Mouse (Mus musculus) CH12.LX (cell line): ENCODE measurements at regions not wholly inside any gene's neighbourhood (a gene's known extent, or its start where the extent isn't known, plus 50 kb on each side); places are given as distances from the start of the nearest gene placed in this dataset.

Source experiments
- DNase-seq: peaks from one replicate; pipeline ENCODE4 v3.0.0-alpha.2; 2013; ENCODE audit errors: extremely low read depth
- H3K27ac ChIP-seq: 2 replicates; pipeline ENCODE4 v1.5.1; 2012; ENCODE audit warnings: low read depth, mild to moderate bottlenecking, control low read depth, moderate library complexity; ENCODE audit not compliant: insufficient read depth
- H3K27me3 ChIP-seq: replicated peaks from 2 replicates; pipeline ENCODE3; 2012; ENCODE audit warnings: inconsistent platforms
- H3K36me3 ChIP-seq, 2 experiments: replicated peaks in 1 of 2; 2 replicates each; pipeline versions ENCODE3 to v1.6.1; 2012; ENCODE audit warnings: inconsistent platforms in 1 of 2, low read length in 1 of 2, mild to moderate bottlenecking in 1 of 2, mixed read lengths in 1 of 2, moderate library complexity in 1 of 2; ENCODE audit not compliant: control insufficient read depth in 1 of 2, insufficient read depth in 1 of 2
- H3K4me1 ChIP-seq, 2 experiments: 2 replicates each; pipeline ENCODE4 v1.6.1; 2012; ENCODE audit warnings: inconsistent platforms in 1 of 2, moderate library complexity in 1 of 2; ENCODE audit not compliant: insufficient read depth in 2 of 2, control insufficient read depth in 1 of 2
- H3K4me2 ChIP-seq: 2 replicates; pipeline ENCODE4 v1.6.1; 2012; ENCODE audit warnings: low read depth, mild to moderate bottlenecking, control low read depth; ENCODE audit not compliant: poor library complexity, insufficient read depth, severe bottlenecking
- H3K4me3 ChIP-seq, 3 experiments: fragments of 150-350 bp in 1 of 3; sonication (generic) in 1 of 3; replicated peaks in 1 of 3; 2 replicates each; pipeline versions ENCODE3 to v1.5.1; 2011 to 2012; ENCODE audit warnings: low read depth in 2 of 3, low read length in 2 of 3, mild to moderate bottlenecking in 2 of 3, moderate library complexity in 2 of 3, control low read depth in 1 of 3, improper control_type of control experiment in 1 of 3, inconsistent platforms in 1 of 3, mixed read lengths in 1 of 3; ENCODE audit not compliant: poor library complexity in 1 of 3
- H3K79me2 ChIP-seq: replicated peaks from 2 replicates; pipeline ENCODE4 v1.6.1; 2012; ENCODE audit warnings: mild to moderate bottlenecking, moderate library complexity; ENCODE audit not compliant: control insufficient read depth, poor library complexity, insufficient read depth, severe bottlenecking; ENCODE audit errors: extremely low read depth
- H3K9ac ChIP-seq: 2 replicates; pipeline ENCODE4 v1.6.1; 2012; ENCODE audit warnings: low read depth, mild to moderate bottlenecking, control low read depth, moderate library complexity; ENCODE audit not compliant: insufficient read depth
- H3K9me3 ChIP-seq: replicated peaks from 2 replicates; pipeline ENCODE3; 2012; ENCODE audit warnings: low read length, inconsistent platforms, mixed read lengths
- CHD2 ChIP-seq: IDR thresholded peaks from 2 replicates; pipeline ENCODE4 v1.6.1; 2011; ENCODE audit warnings: low read length, improper control_type of control experiment
- CTCF ChIP-seq, 2 experiments: IDR thresholded peaks in 1 of 2; conservative IDR thresholded peaks in 1 of 2; 2 replicates each; pipeline ENCODE4 v1.5.1; 2011 to 2012; ENCODE audit warnings: low read depth in 2 of 2, low read length in 2 of 2, improper control_type of control experiment in 1 of 2, inconsistent platforms in 1 of 2, mild to moderate bottlenecking in 1 of 2, moderate library complexity in 1 of 2
- E2F4 ChIP-seq: IDR thresholded peaks from 2 replicates; pipeline ENCODE4 v1.6.1; 2011; ENCODE audit warnings: low read depth, low read length, improper control_type of control experiment; ENCODE audit not compliant: insufficient replicate concordance
- ELF1 ChIP-seq: IDR thresholded peaks from 2 replicates; pipeline ENCODE4 v1.6.1; 2014; ENCODE audit warnings: low read depth, mild to moderate bottlenecking, inconsistent platforms, low read length, improper control_type of control experiment
- EP300 ChIP-seq: IDR thresholded peaks from 2 replicates; pipeline ENCODE4 v1.6.1; 2011; ENCODE audit warnings: low read length, improper control_type of control experiment
- HCFC1 ChIP-seq: IDR thresholded peaks from 2 replicates; pipeline ENCODE4 v1.6.1; 2012; ENCODE audit warnings: low read depth, mild to moderate bottlenecking, inconsistent platforms, low read length, improper control_type of control experiment
- IRF4 ChIP-seq: IDR thresholded peaks from 2 replicates; pipeline ENCODE4 v1.6.1; 2014; ENCODE audit warnings: low read depth, mild to moderate bottlenecking, inconsistent platforms, low read length, improper control_type of control experiment
- JUN ChIP-seq: IDR thresholded peaks from 2 replicates; pipeline ENCODE4 v1.6.1; 2011; ENCODE audit warnings: low read depth, mild to moderate bottlenecking, low read length, improper control_type of control experiment, moderate library complexity; ENCODE audit not compliant: insufficient read depth
- JUND ChIP-seq: conservative IDR thresholded peaks from 2 replicates; pipeline ENCODE4 v1.6.1; 2011; ENCODE audit warnings: low read depth, low read length, improper control_type of control experiment
- MAFK ChIP-seq: IDR thresholded peaks from 2 replicates; pipeline ENCODE4 v1.6.1; 2011; ENCODE audit warnings: low read length, improper control_type of control experiment; ENCODE audit not compliant: insufficient replicate concordance
- MAZ ChIP-seq: IDR thresholded peaks from 2 replicates; pipeline ENCODE4 v1.6.1; 2012; ENCODE audit warnings: low read depth, mild to moderate bottlenecking, inconsistent platforms, low read length, improper control_type of control experiment, moderate library complexity
- MEF2A ChIP-seq: IDR thresholded peaks from 2 replicates; pipeline ENCODE4 v1.6.1; 2014; ENCODE audit warnings: low read depth, mild to moderate bottlenecking, inconsistent platforms, low read length, improper control_type of control experiment, borderline replicate concordance
- MYC ChIP-seq: IDR thresholded peaks from 2 replicates; pipeline ENCODE4 v1.6.1; 2011; ENCODE audit warnings: low read depth, mild to moderate bottlenecking, improper control_type of control experiment, low read length
- NELFE ChIP-seq: IDR thresholded peaks from 2 replicates; pipeline ENCODE4 v1.6.1; 2011; ENCODE audit warnings: low read depth, low read length, improper control_type of control experiment
- NRF1 ChIP-seq: IDR thresholded peaks from 2 replicates; pipeline ENCODE4 v1.6.1; 2014; ENCODE audit warnings: low read depth, mild to moderate bottlenecking, inconsistent platforms, low read length, improper control_type of control experiment, moderate library complexity
- PAX5 ChIP-seq: IDR thresholded peaks from 2 replicates; pipeline ENCODE4 v1.6.1; 2012; ENCODE audit warnings: low read length, inconsistent platforms, mixed read lengths
- POLR2A ChIP-seq: IDR thresholded peaks from 2 replicates; pipeline ENCODE4 v1.6.1; 2011; ENCODE audit warnings: low read depth, mild to moderate bottlenecking, improper control_type of control experiment, low read length
- RCOR1 ChIP-seq: conservative IDR thresholded peaks from 2 replicates; pipeline ENCODE4 v1.6.1; 2012; ENCODE audit warnings: low read depth, mild to moderate bottlenecking, inconsistent platforms, low read length, improper control_type of control experiment
- TBP ChIP-seq: conservative IDR thresholded peaks from 2 replicates; pipeline ENCODE4 v1.6.1; 2011; ENCODE audit warnings: low read depth, low read length, improper control_type of control experiment
- TCF12 ChIP-seq: IDR thresholded peaks from 2 replicates; pipeline ENCODE4 v1.6.1; 2014; ENCODE audit warnings: low read depth, mild to moderate bottlenecking, inconsistent platforms, low read length, improper control_type of control experiment
- UBTF ChIP-seq: IDR thresholded peaks from 2 replicates; pipeline ENCODE4 v1.6.1; 2012; ENCODE audit warnings: low read depth, mild to moderate bottlenecking, inconsistent platforms, low read length, improper control_type of control experiment, moderate library complexity
- USF2 ChIP-seq: conservative IDR thresholded peaks from 2 replicates; pipeline ENCODE4 v1.6.1; 2011; ENCODE audit warnings: low read depth, low read length, improper control_type of control experiment
- ZC3H11A ChIP-seq: IDR thresholded peaks from 2 replicates; pipeline ENCODE4 v1.6.1; 2012; ENCODE audit warnings: low read depth, mild to moderate bottlenecking, inconsistent platforms, low read length, improper control_type of control experiment
- ZNF384 ChIP-seq: IDR thresholded peaks from 2 replicates; pipeline ENCODE4 v1.6.1; 2012; ENCODE audit warnings: low read depth, low read length, improper control_type of control experiment, inconsistent platforms
- dilution Hi-C: fragments of 300-500 bp; cut with MboI; formaldehyde crosslinking; loops from 2 replicates; pipeline ENCODE4 v1.14.3; 2020; ENCODE audit warnings: low sequenced_read_pairs; ENCODE audit not compliant: extremely low pct_unique_long_range_greater_than_20kb, extremely low pct_ligation_motif_present
- in situ Hi-C: fragments of 300-500 bp; cut with MboI; formaldehyde crosslinking; loops from 3 replicates; pipeline ENCODE4 v1.14.3; 2019; ENCODE audit warnings: low sequenced_read_pairs, low pct_ligation_motif_present, low pct_unique_long_range_greater_than_20kb, mixed read lengths

DNA sequence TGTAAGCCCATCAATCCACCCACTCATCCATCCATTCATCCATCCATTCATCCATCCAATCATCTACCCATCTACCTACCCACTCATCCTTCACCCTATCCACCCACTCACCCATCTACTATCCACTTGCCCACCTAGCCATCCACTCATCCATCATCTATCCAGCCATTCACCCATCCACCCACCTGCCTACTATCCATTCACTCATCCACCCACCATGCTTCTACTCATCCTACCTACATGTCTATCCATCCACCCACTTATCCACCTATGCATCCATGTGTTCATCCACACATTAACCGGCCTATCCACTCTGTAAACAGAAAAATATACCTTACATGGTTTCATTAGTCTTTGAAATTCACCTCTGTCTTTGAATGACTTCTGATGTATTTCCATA lies 384.2 kb upstream of the Tshz3 start:
- Histone ChIP-seq H3K4me3 (no peak overlapping the region), H3K79me2 (no peaks in the 10 kb centered on the region), H3K36me3 (no peaks in the 10 kb centered on the region), H3K27me3 (no peaks in the 10 kb centered on the region), H3K4me2 (no peak overlapping the region), H3K27ac (no peak overlapping the region), H3K4me1 (no peaks in the 10 kb centered on the region), H3K9ac (no peak overlapping the region), H3K9me3 (peaks cover 75% of the 10 kb centered on the region)
- dilution Hi-C loops (no loop called here), in situ Hi-C loops (no loop called here)
- no peak for TF ChIP-seq USF2
- no peak for TF ChIP-seq RCOR1
- no peak for TF ChIP-seq NELFE
- no peak for TF ChIP-seq TBP
- no peak for TF ChIP-seq PAX5
- TF ChIP-seq JUND: no peak
- TF ChIP-seq UBTF: no peak
- TF ChIP-seq ZNF384: no peak
- no peak for TF ChIP-seq HCFC1
- TF ChIP-seq NRF1: no peak
- no peak for DNase-seq

DNA sequence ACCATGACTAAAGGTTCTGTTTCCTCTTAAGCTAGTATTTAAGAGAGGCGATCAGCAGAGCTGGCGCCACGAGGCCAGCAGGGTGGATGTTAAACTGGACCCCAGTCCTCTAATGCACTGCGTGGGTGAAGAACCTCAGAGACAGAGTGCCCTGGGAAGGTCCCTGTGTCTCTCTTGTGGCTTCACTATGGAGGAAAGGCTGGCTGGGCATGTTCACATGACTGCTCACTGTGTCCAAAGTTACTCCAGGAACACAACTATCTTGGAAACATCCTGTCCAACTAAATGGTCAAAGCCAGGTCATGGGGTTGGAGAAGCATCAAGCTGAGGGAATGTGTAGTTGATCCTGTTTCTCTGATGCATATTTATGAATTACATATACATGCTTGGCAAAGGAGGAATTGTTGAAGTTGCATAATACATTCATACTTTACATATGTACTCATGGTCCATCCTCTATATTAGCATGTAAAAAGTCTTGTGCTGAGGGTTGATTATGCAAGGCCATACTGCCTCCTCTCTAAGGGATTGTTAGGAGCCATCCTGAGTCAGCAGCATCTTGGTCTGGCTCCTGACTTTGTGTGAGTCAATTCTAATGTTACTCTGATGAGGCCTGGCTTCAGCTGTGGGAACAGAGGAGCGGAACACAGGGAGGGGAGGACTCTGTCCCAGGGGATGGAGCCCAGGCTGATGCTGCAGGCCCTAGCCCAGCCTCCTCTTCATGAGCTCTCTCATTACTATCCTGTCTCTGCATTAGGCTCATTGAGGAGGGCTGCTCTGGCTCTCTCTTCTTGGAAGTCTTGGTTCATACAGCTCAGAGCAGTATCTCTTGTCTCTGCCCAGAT lies 387.9 kb upstream of the Tshz3 start:
- no peaks in the 10 kb centered on the region for H3K36me3 ChIP-seq
- H3K79me2 ChIP-seq: no peaks in the 10 kb centered on the region
- no peaks in the 10 kb centered on the region for H3K4me1 ChIP-seq
- H3K27me3 ChIP-seq: no peaks in the 10 kb centered on the region
- TF ChIP-seq RCOR1 (no peak), ZNF384 (no peak), MYC (no peak), MAFK (no peak)
- peaks cover 76% of the 10 kb centered on the region for H3K9me3 ChIP-seq
- no peak overlapping the region for H3K4me2 ChIP-seq
- H3K9ac ChIP-seq: no peak overlapping the region
- in situ Hi-C loops (no loop called here), dilution Hi-C loops (no loop called here)
- no peak overlapping the region for H3K27ac ChIP-seq
- DNase-seq: no peak
- no peak overlapping the region for H3K4me3 ChIP-seq

GRCm38 (mm10) chr7:36308726-36309125 lies 389.2 kb upstream of the Tshz3 start:
- no peaks in the 10 kb centered on the region for H3K36me3 ChIP-seq
- H3K4me2 ChIP-seq: no peak overlapping the region
- H3K79me2 ChIP-seq: no peaks in the 10 kb centered on the region
- in situ Hi-C loops: no loop called here
- no peak overlapping the region for H3K9ac ChIP-seq
- H3K4me1 ChIP-seq: no peaks in the 10 kb centered on the region
- no peaks in the 10 kb centered on the region for H3K27me3 ChIP-seq
- no peak for DNase-seq
- dilution Hi-C loops: no loop called here
- no peak overlapping the region for H3K27ac ChIP-seq
- peaks cover 76% of the 10 kb centered on the region for H3K9me3 ChIP-seq
- H3K4me3 ChIP-seq: no peak overlapping the region
- TF ChIP-seq JUN (no peak), EP300 (no peak), PAX5 (no peak), MAZ (no peak), ZC3H11A (no peak), TCF12 (no peak), CTCF (conservative IDR thresholded peaks at IDR 0.05 in 1 of 2, IDR thresholded peaks at IDR 0.05 in 1 of 2; ENCODE audit: low read depth in 2 of 2, low read length in 2 of 2) (no peak), TBP (no peak), USF2 (no peak), MAFK (no peak), JUND (no peak), POLR2A (no peak), NELFE (no peak), IRF4 (no peak), ELF1 (no peak), CHD2 (no peak), RCOR1 (no peak), E2F4 (no peak), MEF2A (no peak)
